Mouse (Mus musculus) left cerebral cortex, adult 6 months (tissue): ENCODE measurements around the gene Rnase12. TPM values are rescaled to one million over a fixed set of nuclear protein-coding genes. Genes with fewer than 3 reads are reported as not detected.

Experiments used
- long read RNA-seq, 2 experiments: library from polyadenylated mRNA; unstranded; transcript quantifications; one replicate each; pipeline ENCODE4 v2.0.0; 2019 to 2020
- polyA plus RNA-seq: library from polyadenylated mRNA; unstranded; fragments of <200 nt; fragmentation: Nextera tagmentation; gene quantifications from 2 replicates; pipeline ENCODE4 v1.2.3, GENCODE M21; 2021

The Rnase12 gene
- polyA plus RNA-seq = not detected in 2 replicates
- long read RNA-seq, experiment 1 = 0 reads
- long read RNA-seq, experiment 2 = 0 reads

GRCm38 (mm10) chr14:51057401-51057831, at the start of gene Rnase12:
TSS of gene Rnase12 (minus strand) at chr14:51057661.

GRCm38 (mm10) chr14:51090921-51091900, 33.8 kb upstream of the Rnase12 start, which contains the start of the genes Rnase4 and Ang:
TSS of gene Rnase4 (plus strand) at chr14:51091077.
TSS of gene Ang (plus strand) at chr14:51091150.

GRCm38 (mm10) chr14:51074335-51074734, 16.9 kb upstream of the Rnase12 start, which contains the start of gene Olfr750:
TSS of gene Olfr750 (minus strand) at chr14:51074435.

GRCm38 (mm10) chr14:51050063-51050462, 7.4 kb downstream of the Rnase12 start, which contains the start of gene Rnase11:
TSS of gene Rnase11 (minus strand) at chr14:51050163.

GRCm38 (mm10) chr14:51041769-51042168, 15.7 kb downstream of the Rnase12 start, which contains the start of gene Rnase9:
TSS of gene Rnase9 (minus strand) at chr14:51041869.

GRCm38 (mm10) chr14:51007152-51007801, 50.2 kb downstream of the Rnase12 start, which contains the start of gene Rnase10:
TSS of gene Rnase10 (plus strand) at chr14:51007751.

Other genes with a start within 250 kb of the Rnase12 start
- gene Ccnb1ip1, start 249.9 kb downstream of the Rnase12 start, polyA plus RNA-seq = not detected in 2 replicates
- 20.4 and 20.8 TPM in 2 replicates for gene Parp2, start 249.8 kb downstream of the Rnase12 start, polyA plus RNA-seq
- gene Tep1, start 187.1 kb downstream of the Rnase12 start, polyA plus RNA-seq = 1.5 and 2.0 TPM in 2 replicates
- gene Klhl33, start 160.2 kb downstream of the Rnase12 start, polyA plus RNA-seq = 0.61 and 0.65 TPM in 2 replicates
- gene Osgep, start 132.8 kb downstream of the Rnase12 start, polyA plus RNA-seq = 58.6 and 80.7 TPM in 2 replicates
- 69.3 and 83.9 TPM in 2 replicates for gene Apex1, start 132.7 kb downstream of the Rnase12 start, polyA plus RNA-seq
- gene Pip4p1, start 126.8 kb downstream of the Rnase12 start, polyA plus RNA-seq = 42.9 and 88.9 TPM in 2 replicates
- gene Pnp, start 126.6 kb downstream of the Rnase12 start, polyA plus RNA-seq = 7.8 and 10.7 TPM in 2 replicates
- gene Gm49342, start 113.1 kb downstream of the Rnase12 start, polyA plus RNA-seq = not detected in 2 replicates
- gene Pnp2, start 101.7 kb downstream of the Rnase12 start, polyA plus RNA-seq = 1.5 and 2.1 TPM in 2 replicates
- gene Rnase10, start 49.9 kb downstream of the Rnase12 start, polyA plus RNA-seq = 0.09 and 0.13 TPM in 2 replicates
- gene Rnase9, start 15.8 kb downstream of the Rnase12 start, polyA plus RNA-seq = not detected in 2 replicates
- not detected in 2 replicates for gene Rnase11, start 7.5 kb downstream of the Rnase12 start, polyA plus RNA-seq
- gene Olfr750, start 16.8 kb upstream of the Rnase12 start, polyA plus RNA-seq = not detected in 2 replicates
- 17.0 and 17.2 TPM in 2 replicates for gene Rnase4, start 33.4 kb upstream of the Rnase12 start, polyA plus RNA-seq
- gene Ang, start 33.5 kb upstream of the Rnase12 start, polyA plus RNA-seq = 3.2 and 3.5 TPM in 2 replicates
- not detected in 2 replicates for gene Eddm3b, start 56.8 kb upstream of the Rnase12 start, polyA plus RNA-seq
- 0.10 and 0.44 TPM in 2 replicates for gene Rnase6, start 66.2 kb upstream of the Rnase12 start, polyA plus RNA-seq
- 1.2 and 1.7 TPM in 2 replicates for gene Rnase1, start 89.1 kb upstream of the Rnase12 start, polyA plus RNA-seq
- gene Rnase2b, start 104.6 kb upstream of the Rnase12 start, polyA plus RNA-seq = not detected in 2 replicates
- not detected in 2 replicates for gene Ang2, start 141.5 kb upstream of the Rnase12 start, polyA plus RNA-seq
- not detected in 2 replicates for gene Ear14, start 145.7 kb upstream of the Rnase12 start, polyA plus RNA-seq
- gene Rnase2a, start 198.5 kb upstream of the Rnase12 start, polyA plus RNA-seq = not detected in 2 replicates